Mouse (Mus musculus) 3134 (cell line): ENCODE results near the gene Smarcb1.
A peak's percentile ranks its signal among the peaks of the same experiment; 100 is the strongest.
"Not testable (repeated sequence)": the region's sequence is repeated elsewhere in the genome, so short reads cannot be mapped to it uniquely, and the experiment has no call there.

Experiments
- DNase-seq: peaks from one replicate; pipeline ENCODE4 v3.0.0-alpha.2; 2011; ENCODE audit warnings: low spot score; ENCODE audit not compliant: insufficient read length; ENCODE audit errors: extremely low read depth

Gene Smarcb1

DNA sequence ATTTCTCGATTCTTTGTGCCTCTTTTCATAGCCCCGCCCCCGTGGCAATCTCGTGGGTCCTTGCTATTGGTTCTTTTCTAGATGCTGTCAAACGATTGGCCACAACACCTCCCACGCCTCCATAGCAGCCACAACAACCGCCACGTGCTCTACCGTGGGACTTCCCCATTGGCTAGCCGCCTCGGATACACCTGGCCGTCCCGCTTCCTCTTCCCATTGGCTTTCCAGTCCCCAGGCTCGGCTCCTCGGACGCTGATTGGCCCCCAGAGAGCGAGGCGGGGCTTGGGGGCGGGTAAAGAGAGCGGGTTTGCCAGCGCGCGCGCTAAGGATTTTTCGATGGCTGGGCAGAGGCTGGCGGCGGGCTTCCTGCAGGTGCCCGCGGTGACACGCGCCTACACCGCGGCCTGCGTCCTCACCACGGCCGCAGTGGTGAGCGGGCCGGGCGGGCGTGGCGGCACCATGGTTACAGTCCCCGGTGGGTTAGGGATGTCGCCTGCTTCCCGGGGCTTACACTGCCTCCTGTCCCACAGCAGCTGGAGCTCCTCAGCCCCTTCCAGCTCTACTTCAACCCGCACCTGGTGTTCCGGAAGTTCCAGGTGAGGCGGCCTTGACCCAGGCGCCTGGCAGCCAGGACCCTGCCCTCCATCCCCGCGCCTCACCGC lies 28.2 kb downstream of the Smarcb1 start, which contains the start of gene Derl3:
TSS of gene Derl3 (plus strand) at position 325 of the 662 bp plus-strand sequence.
- no peak for DNase-seq

- no peak for DNase-seq
Measured at GRCm38 (mm10) chr10:75889406-75890153, 31.8 kb downstream of the Smarcb1 start.

DNA sequence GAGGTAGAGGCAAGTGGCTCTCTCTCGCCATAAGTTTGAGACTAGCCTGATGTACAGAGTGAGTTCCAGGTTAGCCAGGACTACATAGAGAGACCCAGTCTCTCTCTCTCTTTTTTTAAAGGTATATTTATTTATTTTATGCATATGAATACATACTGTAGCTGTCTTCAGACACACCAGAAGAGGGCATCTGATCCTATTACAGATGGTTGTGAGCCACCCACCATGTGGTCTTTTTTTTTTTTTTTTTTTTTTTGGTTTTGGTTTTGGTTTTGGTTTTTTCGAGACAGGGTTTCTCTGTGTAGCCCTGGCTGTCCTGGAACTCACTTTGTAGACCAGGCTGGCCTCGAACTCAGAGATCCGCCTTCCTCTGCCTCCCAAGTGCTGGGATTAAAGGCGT lies 33.9 kb downstream of the Smarcb1 start:
- DNase-seq, result not testable (repeated sequence)

DNA sequence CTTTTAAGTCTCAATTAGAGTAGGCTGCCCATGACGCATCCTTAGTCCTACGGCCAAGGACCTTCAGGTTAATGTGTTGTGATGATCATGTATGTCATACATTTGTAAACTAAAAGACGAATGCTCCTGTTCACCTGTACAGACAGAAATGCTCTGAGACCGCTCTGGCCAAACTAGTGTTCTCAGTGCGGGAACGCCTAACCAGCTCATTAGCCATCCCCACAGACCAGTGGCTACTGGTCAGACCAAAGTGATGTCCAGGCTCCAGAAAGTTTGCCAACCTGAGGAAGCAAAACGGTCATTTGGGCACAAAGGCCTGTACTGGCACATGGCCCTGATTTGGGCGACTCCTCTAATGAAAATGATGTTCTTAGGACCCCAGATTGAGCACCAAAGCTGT lies 36.7 kb downstream of the Smarcb1 start:
- DNase-seq, result no peak

DNA sequence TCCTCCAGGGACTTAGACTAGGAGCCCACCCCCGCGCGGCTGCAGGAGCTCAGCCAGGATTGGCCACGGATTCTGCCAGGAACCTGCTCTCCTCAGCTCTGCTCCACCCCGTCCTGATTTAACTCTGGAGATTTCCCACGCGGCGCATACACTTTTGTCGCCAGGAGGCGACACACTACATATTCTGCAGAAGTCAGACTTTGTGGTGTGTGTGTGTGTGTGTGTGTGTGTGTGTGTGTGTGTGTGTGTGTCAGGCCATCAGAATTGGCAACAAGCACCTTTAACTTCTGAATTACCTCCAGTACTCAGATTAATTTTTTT lies 38.2 kb downstream of the Smarcb1 start:
- peak; percentile 81 for DNase-seq

- DNase-seq, result no peak
Measured at GRCm38 (mm10) chr10:75882433-75883231, 38.8 kb downstream of the Smarcb1 start.

- no peak for DNase-seq
Measured at GRCm38 (mm10) chr10:75881578-75882432, 39.6 kb downstream of the Smarcb1 start.

DNA sequence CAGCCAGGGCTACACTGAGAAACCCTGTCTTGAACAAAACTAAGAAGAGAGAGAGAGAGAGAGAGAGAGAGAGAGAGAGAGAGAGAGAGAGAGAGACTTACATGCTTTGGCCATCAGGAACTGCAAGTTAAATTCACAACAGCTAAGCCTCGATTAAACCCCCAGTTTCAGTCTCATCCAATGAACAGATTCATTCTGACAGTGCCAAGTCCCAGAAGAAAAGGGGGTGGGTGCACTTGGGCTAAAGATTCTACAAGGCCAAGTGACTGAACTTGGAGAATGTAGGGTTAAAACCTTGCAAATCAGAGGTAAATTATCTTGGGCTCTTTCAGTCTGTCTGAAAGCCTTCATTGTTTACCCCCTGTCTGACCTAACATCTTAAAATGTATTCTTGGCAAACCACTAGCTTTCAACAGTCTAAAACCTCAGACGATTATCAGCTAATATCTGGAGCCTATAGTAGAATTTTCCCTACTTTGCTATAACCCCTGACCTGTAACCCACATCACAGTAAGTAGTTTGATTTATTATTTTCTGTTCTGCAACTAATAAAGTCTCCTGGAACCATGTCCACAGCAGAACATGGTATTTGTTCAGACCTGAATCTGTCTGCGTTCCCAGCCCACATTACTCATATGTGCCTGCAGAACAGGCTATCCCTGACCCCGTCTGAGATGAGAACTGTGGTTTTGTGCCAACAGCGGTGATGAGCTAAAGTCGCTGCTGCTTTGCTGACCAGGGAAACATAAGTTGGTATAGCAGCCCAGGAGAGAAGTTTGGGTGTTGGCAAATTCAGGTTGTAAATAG lies 40.4 kb downstream of the Smarcb1 start:
- no peak for DNase-seq

- no peak for DNase-seq
Measured at GRCm38 (mm10) chr10:75880351-75880750, 41.1 kb downstream of the Smarcb1 start.

- no peak for DNase-seq
Measured at GRCm38 (mm10) chr10:75878836-75879235, 42.6 kb downstream of the Smarcb1 start.

GRCm38 (mm10) chr10:75873543-75874170 lies 47.8 kb downstream of the Smarcb1 start:
- no peak for DNase-seq

DNA sequence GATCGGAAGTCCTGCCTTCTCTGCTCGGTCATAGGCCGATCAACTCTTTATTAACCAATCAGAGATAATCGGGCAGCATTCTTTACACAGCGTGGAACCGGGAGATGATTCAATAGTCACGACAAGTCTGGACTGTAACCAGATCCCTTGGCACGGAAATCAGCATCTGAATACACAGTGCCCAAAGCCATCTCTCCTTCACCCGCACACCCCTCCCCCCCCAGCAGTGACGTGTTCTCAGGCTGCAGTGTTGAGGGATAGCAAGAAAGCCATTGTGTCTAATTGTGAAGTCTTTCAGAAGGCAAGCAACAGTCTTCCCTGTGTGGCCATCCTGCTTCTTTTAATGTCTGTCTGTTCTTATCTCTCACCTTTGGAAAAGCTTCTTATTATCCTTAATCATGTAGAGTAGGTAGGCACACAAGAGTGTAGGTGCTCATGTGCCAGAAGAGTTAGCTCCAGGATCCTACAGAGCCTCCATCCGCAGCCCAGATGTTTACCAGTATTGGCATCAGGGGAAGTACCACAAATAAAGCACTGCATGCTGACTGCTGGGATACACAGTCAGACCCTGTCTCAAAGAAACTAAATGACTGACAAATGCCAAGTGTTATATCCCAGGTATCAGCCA lies 48.4 kb downstream of the Smarcb1 start:
- DNase-seq, result peak; percentile 83

DNA sequence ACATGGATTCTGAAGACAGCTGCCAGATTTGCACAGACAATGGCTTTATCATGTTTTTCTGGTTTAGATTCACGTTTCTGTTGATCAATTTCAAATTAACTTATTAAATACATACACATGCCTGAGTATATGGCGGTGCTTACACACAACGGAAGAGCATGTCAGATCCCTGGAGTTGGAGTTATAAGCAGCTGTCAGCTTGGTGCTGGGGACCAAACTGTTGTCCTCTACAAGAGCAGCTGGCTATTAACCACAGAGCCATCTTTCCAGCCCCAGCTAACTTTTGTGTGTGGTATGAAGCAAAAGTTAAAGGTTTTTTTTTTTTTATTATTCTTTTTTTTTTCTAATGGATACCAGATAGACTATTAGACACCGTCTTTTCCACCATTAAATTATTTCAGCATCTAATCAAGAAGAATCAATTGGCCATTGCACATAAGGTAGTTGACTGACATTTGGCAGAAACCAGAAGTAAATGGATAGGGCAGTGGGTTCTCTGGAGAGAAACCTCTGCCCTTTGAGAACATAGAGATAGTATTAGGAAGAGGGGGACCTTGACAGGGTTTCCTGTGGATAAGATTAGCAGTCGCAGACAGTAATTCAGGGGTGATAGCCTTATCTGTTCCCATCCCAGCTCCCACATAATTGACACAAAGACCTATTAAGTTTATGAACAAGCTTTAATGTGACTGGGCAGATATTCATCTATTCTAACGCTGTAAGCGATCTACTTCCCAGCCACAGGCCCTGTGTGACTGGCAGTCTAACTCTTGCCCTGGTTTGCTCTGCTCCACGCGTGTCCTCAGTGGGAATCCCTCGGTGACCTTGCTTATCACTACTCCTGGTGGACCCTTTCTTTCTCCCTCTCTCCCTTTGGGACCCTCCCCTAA lies 49.1 kb downstream of the Smarcb1 start:
- DNase-seq, result no peak

DNA sequence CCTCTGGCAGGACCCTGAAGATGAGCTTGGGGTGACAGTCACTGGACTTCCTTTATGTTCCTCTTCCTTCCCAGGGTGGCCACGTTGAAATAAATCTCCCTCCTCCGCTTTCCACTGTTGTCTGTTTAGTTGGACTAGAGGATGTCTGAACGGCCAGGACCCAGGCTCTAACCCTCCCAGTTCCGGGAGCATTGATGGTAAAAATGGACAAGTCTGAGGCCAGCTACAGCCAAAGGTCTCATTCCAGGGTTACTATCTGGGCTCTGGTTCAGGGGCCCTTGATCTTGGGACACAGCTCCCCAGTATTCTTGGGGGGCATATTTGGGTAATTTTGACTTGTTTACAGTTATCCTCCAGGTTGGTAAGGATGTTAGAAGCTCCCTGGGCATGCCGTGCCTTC lies 59.8 kb downstream of the Smarcb1 start:
- DNase-seq, result no peak

DNA sequence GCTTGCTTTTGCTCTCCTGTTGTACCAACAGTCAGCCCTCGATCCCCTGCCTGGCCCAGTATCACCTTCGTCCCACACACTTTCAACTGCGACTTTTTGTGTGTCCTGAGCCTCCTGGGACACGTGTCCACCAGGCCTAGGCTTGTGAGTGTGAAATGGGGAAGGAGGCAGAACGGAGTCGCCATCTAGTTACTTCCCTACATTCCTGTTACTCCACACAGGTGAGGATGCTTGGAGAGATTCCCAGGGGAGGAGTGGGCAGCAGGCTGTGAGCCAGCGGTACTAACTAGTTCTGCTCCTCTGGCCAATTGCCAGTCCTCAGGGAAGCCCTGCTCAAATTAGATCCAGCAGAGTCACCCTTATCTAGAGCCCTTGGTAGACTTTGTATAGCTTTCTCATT lies 60.7 kb downstream of the Smarcb1 start:
- no peak for DNase-seq

GRCm38 (mm10) chr10:75859786-75860470 lies 61.5 kb downstream of the Smarcb1 start, which contains the start of gene Mif:
Mif (minus strand) TSS chr10:75860240.
- DNase-seq, result peak; percentile 98

GRCm38 (mm10) chr10:75859107-75859746 lies 62.2 kb downstream of the Smarcb1 start:
- peak; percentile 56 for DNase-seq
